In genomic region chr6:146674881-146675536, GRCm38 (mm10) we compare ENCODE assay signal across 11 mouse cellular contexts. TPM values are rescaled to one million over a fixed set of nuclear protein-coding genes. Genes with fewer than 3 reads are reported as not detected.
DNase-seq lines count a peak whose midpoint lies in the region; ATAC-seq lines count a peak whose summit lies in the region.
"Had no signal": no experiment of that assay in that cellular context is flagged by ENCODE, and none has a peak within 500 bp of the region (broad histone marks: within the 10 kb centered on the region; RNA-seq: fewer than 3 reads in every experiment).

No protein-coding gene starts in this region.

- peak overlapping the region; percentile 89 for H3K27ac ChIP-seq in heart, embryonic 11.5 days (ENCODE audit: low read depth, low read length)
- H3K27ac ChIP-seq in macrophage, result peak overlapping the region; percentile 44
- H3K27ac ChIP-seq: midbrain, embryonic 13.5 days had no signal

- DNase-seq in heart, postnatal 36 days, result no peak
- peak; percentile 70 for DNase-seq in A20 (ENCODE audit: low read depth, low spot score)
- DNase-seq in fibroblast of lung, adult 2 months (ENCODE audit: low read depth), result peak; percentile 53
- DNase-seq in right cerebral cortex, postnatal 25 days, result no peak
- DNase-seq in gastrocnemius, adult 18-20 months (ENCODE audit: low spot score), result no peak
- DNase-seq in kidney, postnatal 14 days, result no peak
- DNase-seq: kidney, adult 11 months had no signal

- H3K79me2 ChIP-seq in macrophage (ENCODE audit: inconsistent target), result no peaks in the 10 kb centered on the region

- intact Hi-C loops in heart, postnatal 36 days (cut with DNase I), result no loop called here

- H3K27me3 ChIP-seq in heart, embryonic 11.5 days (ENCODE audit: control insufficient read depth, insufficient read depth, low read length), result no peaks in the 10 kb centered on the region
- H3K27me3 ChIP-seq: midbrain, embryonic 13.5 days had no signal

- peak overlapping the region; percentile 39; the same call in 1 of the 2 replicates for H3K9ac ChIP-seq in heart, embryonic 11.5 days (ENCODE audit: low read depth, low read length)
- H3K9ac ChIP-seq: midbrain, embryonic 13.5 days had no signal

- ATAC-seq in heart, embryonic 11.5 days (replicated peaks; ENCODE audit: insufficient number of reproducible peaks, low FRiP score, low TSS enrichment), result peak; percentile 60
- ATAC-seq: midbrain, embryonic 13.5 days had no signal

- no peaks in the 10 kb centered on the region for H3K36me3 ChIP-seq in heart, embryonic 11.5 days (ENCODE audit: control insufficient read depth, insufficient read depth, low read length)
- H3K36me3 ChIP-seq in macrophage (ENCODE audit: inconsistent target), result no peaks in the 10 kb centered on the region
- H3K36me3 ChIP-seq: G1E; midbrain, embryonic 13.5 days had no signal

- H3K9me3 ChIP-seq in heart, embryonic 11.5 days (replicated peaks; ENCODE audit: control insufficient read depth, low read length), result peaks cover 3% of the 10 kb centered on the region

- H3K4me2 ChIP-seq in heart, embryonic 11.5 days, result no peak overlapping the region
- H3K4me2 ChIP-seq: midbrain, embryonic 13.5 days had no signal

- WGBS in heart, embryonic 11.5 days (ENCODE audit: insufficient replicate concordance), result 25% methylated on average over 4 of the region's 4 CpGs
- 17% methylated on average over 4 of the region's 4 CpGs for WGBS in macrophage (ENCODE audit: missing documents)

- H3K4me3 ChIP-seq in heart, embryonic 11.5 days (ENCODE audit: low read depth, low read length), result no peak overlapping the region
- H3K4me3 ChIP-seq in macrophage (ENCODE audit: inconsistent target), result no peak overlapping the region
- H3K4me3 ChIP-seq: midbrain, embryonic 13.5 days had no signal

- H3K4me1 ChIP-seq in heart, embryonic 11.5 days (ENCODE audit: control insufficient read depth, insufficient read depth, low read length), result peaks cover 29% of the 10 kb centered on the region
- H3K4me1 ChIP-seq: midbrain, embryonic 13.5 days had no signal

RNA-seq across cellular contexts. Expression of gene Tm7sf3, which starts 32.4 kb away (rescaled TPM):
- 39.9 and 48.3 TPM in 2 replicates for polyA plus RNA-seq in heart, embryonic 11.5 days (2014; fragmentation: Nextera tagmentation; extraction: Ambion mirVana)
- total RNA-seq in heart, postnatal 36 days (2021), result 10 to 100 TPM; 15.8 to 18.0 TPM
- total RNA-seq in macrophage (2018; cell fraction: chromatin; rRNA removed), result 10 to 100 TPM in 3 of 26 experiments, 1 to 10 TPM in 21, under 1 TPM in 2; 0.66 to 12.6 (median 5.5) TPM
- total RNA-seq in macrophage (2018; cell fraction: cytosol; rRNA removed), result 10 to 100 TPM; 11.9 to 21.9 (median 16.6) TPM
- 10 to 100 TPM in 23 of 26 experiments, 1 to 10 TPM in 3; 5.4 to 25.9 (median 16.0) TPM for total RNA-seq in macrophage (2018; cell fraction: nucleus; rRNA removed)
- 11.7 to 20.2 TPM (median 17.7 TPM) in 3 replicates for polyA plus RNA-seq in macrophage (2018)
- 1 to 10 TPM; 6.2 to 6.9 TPM for total RNA-seq in gastrocnemius, adult 18-20 months (2021)

RNA-seq across cellular contexts. Expression of gene Med21, which starts 32.7 kb away (rescaled TPM):
- polyA plus RNA-seq in heart, embryonic 11.5 days (2014; fragmentation: Nextera tagmentation; extraction: Ambion mirVana), result 129 and 133 TPM in 2 replicates
- 10 to 100 TPM; 46.6 to 48.5 TPM for total RNA-seq in heart, postnatal 36 days (2021)
- 100 to 1,000 TPM in 3 of 26 experiments, 10 to 100 TPM in 23; 15.0 to 273 (median 35.7) TPM for total RNA-seq in macrophage (2018; cell fraction: chromatin; rRNA removed)
- total RNA-seq in macrophage (2018; cell fraction: cytosol; rRNA removed), result 10 to 100 TPM; 19.9 to 54.5 (median 27.5) TPM
- 100 to 1,000 TPM in 5 of 26 experiments, 10 to 100 TPM in 21; 27.2 to 212 (median 38.6) TPM for total RNA-seq in macrophage (2018; cell fraction: nucleus; rRNA removed)
- polyA plus RNA-seq in macrophage (2018), result 25.7 to 41.0 TPM (median 35.8 TPM) in 3 replicates
- total RNA-seq in gastrocnemius, adult 18-20 months (2021), result 10 to 100 TPM; 36.6 TPM

RNA-seq across cellular contexts. Expression of gene Stk38l, which starts 49.8 kb away (rescaled TPM):
- polyA plus RNA-seq in heart, embryonic 11.5 days (2014; fragmentation: Nextera tagmentation; extraction: Ambion mirVana), result 42.4 and 46.7 TPM in 2 replicates
- total RNA-seq in heart, postnatal 36 days (2021), result 10 to 100 TPM; 12.8 to 13.7 TPM
- 10 to 100 TPM in 16 of 26 experiments, 1 to 10 TPM in 10; 5.4 to 26.2 (median 11.0) TPM for total RNA-seq in macrophage (2018; cell fraction: chromatin; rRNA removed)
- total RNA-seq in macrophage (2018; cell fraction: cytosol; rRNA removed), result 1 to 10 TPM; 3.0 to 6.6 (median 3.9) TPM
- total RNA-seq in macrophage (2018; cell fraction: nucleus; rRNA removed), result 10 to 100 TPM in 9 of 26 experiments, 1 to 10 TPM in 17; 5.0 to 24.6 (median 9.2) TPM
- polyA plus RNA-seq in macrophage (2018), result 2.7 to 4.0 TPM (median 3.3 TPM) in 3 replicates
- 10 to 100 TPM in 1 of 2 experiments, 1 to 10 TPM in 1; 8.7 to 10.1 TPM for total RNA-seq in gastrocnemius, adult 18-20 months (2021)

Comparison
In these comparisons a context has a peak if more than half of its experiments do, and no peak if none do; other contexts are left out.
1. DNase-seq: peak in A20 (single experiment) and fibroblast of lung, adult 2 months (single experiment); none in heart, postnatal 36 days (0 of 2), right cerebral cortex, postnatal 25 days (single experiment), gastrocnemius, adult 18-20 months (single experiment) and kidney, postnatal 14 days (single experiment).